Mouse (Mus musculus): ENCODE results near the gene Eif3c.

- no peak for TF ChIP-seq CTCF (IDR thresholded peaks at IDR 0.05; ENCODE audit: borderline replicate concordance, extremely low read depth, insufficient read depth, insufficient read length)
- TF ChIP-seq POLR2A (IDR thresholded peaks at IDR 0.05; ENCODE audit: borderline replicate concordance, extremely low read depth, insufficient read depth, insufficient read length, poor library complexity, severe bottlenecking): no peak
Measured at GRCm38 (mm10) chr7:126501684-126502022, 64.6 kb downstream of the Eif3c start.
